Mouse (Mus musculus) liver, adult 10 weeks (tissue): Measurements from ENCODE around the gene Lztfl1. TPM values are rescaled to one million over a fixed set of nuclear protein-coding genes. Genes with fewer than 3 reads are reported as not detected.

ENCODE experiments used
- polyA plus RNA-seq: library from polyadenylated mRNA; stranded (reverse); fragments of 350-450 nt; fragmentation: Illumina TruSeq; extraction: RNeasy Lipid Tissue Mini Kit (QIAGEN cat#74804); gene quantifications from one replicate; pipeline ENCODE4 v1.2.3, GENCODE M21; 2014; ENCODE audit warnings: low read depth, low replicate concordance

Lztfl1 gene
- polyA plus RNA-seq, result 33.2 TPM

GRCm38 (mm10) chr9:123717186-123718008 is at the start of gene Lztfl1:
TSS of gene Lztfl1 (minus strand) at chr9:123717697.

GRCm38 (mm10) chr9:123678327-123679105 is 39.0 kb downstream of the Lztfl1 start, which contains the start of the genes Ccr9 and Slc6a20a:
TSS of gene Ccr9 (plus strand) at chr9:123678439.
TSS of gene Slc6a20a (minus strand) at chr9:123678885.

Other genes with a start within 250 kb of the Lztfl1 start
- 8.8 TPM for gene Limd1, start 239.0 kb downstream of the Lztfl1 start, polyA plus RNA-seq
- 121 TPM for gene Sacm1l, start 187.9 kb downstream of the Lztfl1 start, polyA plus RNA-seq
- not detected for gene Slc6a20b, start 85.1 kb downstream of the Lztfl1 start, polyA plus RNA-seq
- 0.48 TPM for gene Ccr9, start 39.3 kb downstream of the Lztfl1 start, polyA plus RNA-seq
- 0.16 TPM for gene Slc6a20a, start 38.8 kb downstream of the Lztfl1 start, polyA plus RNA-seq
- gene Cxcr6, start 88.8 kb upstream of the Lztfl1 start, polyA plus RNA-seq, result 2.1 TPM
- 17.6 TPM for gene Fyco1, start 134.2 kb upstream of the Lztfl1 start, polyA plus RNA-seq
- 0.48 TPM for gene Xcr1, start 144.3 kb upstream of the Lztfl1 start, polyA plus RNA-seq